Mouse (Mus musculus) adrenal gland, adult 8-10 months (tissue): ENCODE results near the gene Atp6v0a4. TPM values are rescaled to one million over a fixed set of nuclear protein-coding genes. Genes with fewer than 3 reads are reported as not detected.

Experiments
- total RNA-seq, 4 experiments: library from RNA; stranded (reverse); gene quantifications; 2 replicates each; pipeline ENCODE4 v1.2.4; 2022

Gene Atp6v0a4
- total RNA-seq, 4 experiments from 2014 or later = 0.80 to 3.0 (median 2.3) TPM

Other genes with a start within 250 kb of the Atp6v0a4 start
- 1 to 10 TPM in 2 of 4 experiments, under 1 TPM in 2; 0.70 to 1.1 (median 0.96) TPM for gene Svopl, start 77.6 kb downstream of the Atp6v0a4 start, total RNA-seq
- gene Tmem213, start 15.3 kb downstream of the Atp6v0a4 start, total RNA-seq = not detected
- 1 to 10 TPM; 3.5 to 7.2 (median 5.5) TPM for gene D630045J12Rik, start 129.4 kb upstream of the Atp6v0a4 start, total RNA-seq
- 1 to 10 TPM; 3.5 to 4.7 (median 3.8) TPM for gene Zc3hav1l, start 174.7 kb upstream of the Atp6v0a4 start, total RNA-seq
- gene Zc3hav1, start 230.0 kb upstream of the Atp6v0a4 start, total RNA-seq = 10 to 100 TPM; 59.7 to 72.1 (median 67.7) TPM